4 mouse cellular contexts compared by ENCODE assay signal in the genomic region with DNA sequence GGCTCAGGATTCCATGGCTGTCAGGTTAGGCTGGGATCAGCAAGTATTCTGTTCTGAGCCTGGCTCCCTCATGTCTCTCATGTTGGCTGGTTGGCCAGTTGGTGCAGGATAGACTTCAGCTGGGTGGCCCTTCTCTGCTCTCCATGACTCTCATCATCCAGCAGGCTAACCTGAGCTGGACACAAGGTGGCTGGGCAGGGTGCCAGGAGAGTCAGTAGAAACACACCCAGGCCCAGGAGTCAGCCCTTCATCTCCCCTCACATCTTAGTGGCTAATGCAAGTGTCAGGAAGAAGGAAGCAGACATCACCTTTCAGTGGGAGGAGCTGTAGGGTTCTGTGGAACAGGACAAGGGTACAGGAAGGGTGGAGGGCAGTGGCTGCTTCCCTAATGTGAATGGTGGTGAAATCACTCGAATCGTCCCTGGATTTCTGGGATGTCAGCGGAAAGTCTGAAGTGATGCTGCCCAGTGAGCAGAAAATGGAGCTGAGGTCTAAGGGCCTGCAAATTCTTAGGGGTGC.
"Had no signal": no experiment of that assay in that cellular context is flagged by ENCODE, and none has a peak within 500 bp of the region (broad histone marks: within the 10 kb centered on the region; RNA-seq: fewer than 3 reads in every experiment).

No protein-coding gene starts in this region.

- DNase-seq: lung, adult 2 months; lung, postnatal 14 days; right cerebral cortex, postnatal 14 days; thymus, postnatal 4 days had no signal
